Mouse (Mus musculus) CD4-positive, CD25-positive, alpha-beta regulatory T cell, adult 4 months (primary cell): ENCODE data around the gene Bpifa3. TPM values are rescaled to one million over a fixed set of nuclear protein-coding genes. Genes with fewer than 3 reads are reported as not detected.
"Not testable (repeated sequence)": the region's sequence is repeated elsewhere in the genome, so short reads cannot be mapped to it uniquely, and the experiment has no call there.

ENCODE experiments used
- ATAC-seq: one replicate; pipeline ENCODE4 v1.8.0; 2017
- polyA plus RNA-seq, 2 experiments: library from polyadenylated mRNA; unstranded; fragments of 100-300 nt; shearing (Covaris generic); gene quantifications; one replicate each; pipeline ENCODE4 v1.2.1; 2017

Gene Bpifa3
- not detected for polyA plus RNA-seq

- ATAC-seq = no peak
These were observed at the start of gene Bpifa3 for GRCm38 (mm10) chr2:154130120-154130519. TSS of gene Bpifa3 (plus strand) at chr2:154130336.

DNA sequence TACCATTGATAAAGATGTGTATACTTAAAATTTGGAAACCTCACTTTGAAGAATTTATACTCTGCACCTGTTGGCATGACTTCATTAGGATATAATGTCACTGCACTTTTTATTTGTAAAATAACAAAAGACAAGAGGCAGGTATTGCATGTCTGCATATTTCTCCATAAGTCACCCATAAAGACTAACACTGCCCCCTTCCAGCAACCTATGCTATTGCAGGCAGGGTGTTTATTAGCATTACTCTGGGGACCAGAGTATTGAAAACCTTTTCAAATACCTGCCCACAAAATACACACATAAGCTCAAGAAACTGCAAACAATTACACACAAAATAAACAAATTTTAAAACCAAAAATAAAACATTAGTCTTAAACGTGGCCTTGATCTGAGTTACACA, 32.4 kb upstream of the Bpifa3 start:
- ATAC-seq = no peak

DNA sequence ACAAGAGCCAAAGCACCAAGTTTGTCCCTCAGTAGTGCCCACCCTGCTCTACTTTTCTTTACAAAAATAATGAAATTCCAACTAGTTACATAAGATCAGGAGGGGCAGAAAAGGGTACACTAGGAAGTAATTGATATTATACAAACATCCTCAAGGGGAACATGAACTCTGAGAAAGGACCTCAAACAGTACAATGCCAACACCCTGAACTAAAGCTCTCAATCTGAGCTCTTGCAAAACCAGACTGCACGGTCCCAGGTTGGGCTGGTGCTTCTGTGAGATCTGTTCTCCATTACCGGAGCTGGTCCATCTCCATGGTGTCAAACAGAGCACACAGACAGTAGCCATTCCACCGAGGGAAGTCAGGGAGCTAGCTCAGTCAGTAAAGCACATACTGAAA, 12.8 kb upstream of the Bpifa3 start:
- no peak for ATAC-seq

GRCm38 (mm10) chr2:154142580-154142979, 12.4 kb downstream of the Bpifa3 start, which contains the start of gene Bpifa1:
TSS of gene Bpifa1 (plus strand) at chr2:154142880.
- no peak for ATAC-seq

- ATAC-seq = no peak
These were observed 13.6 kb downstream of the Bpifa3 start for GRCm38 (mm10) chr2:154143735-154144134.

- ATAC-seq = no peak
These were observed 17.4 kb downstream of the Bpifa3 start for GRCm38 (mm10) chr2:154147496-154147895.

GRCm38 (mm10) chr2:154158433-154158832, 28.3 kb downstream of the Bpifa3 start:
- ATAC-seq = no peak

DNA sequence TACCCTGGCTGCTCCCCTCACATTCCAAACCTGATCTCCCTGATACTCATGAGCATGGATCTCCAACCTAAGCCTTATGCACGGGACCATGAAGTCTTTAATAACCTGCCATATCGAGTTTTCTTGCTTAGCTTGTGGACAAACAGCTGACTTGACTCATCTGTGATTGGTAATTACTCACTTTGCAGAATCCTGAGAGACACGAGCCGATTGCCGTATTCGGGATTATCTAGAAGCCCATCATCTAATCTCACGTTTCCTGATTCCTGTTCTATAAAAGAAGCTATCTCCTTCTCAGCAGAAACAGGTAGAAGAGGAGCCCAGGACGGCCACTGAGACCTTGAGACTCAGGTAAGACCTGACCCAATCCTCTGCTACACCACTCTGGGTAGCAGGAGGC, 32.2 kb downstream of the Bpifa3 start, which contains the start of gene Bpifa5:
Gene Bpifa5 (plus strand): TSS at position 301 of the 400 bp plus-strand sequence.
- no peak for ATAC-seq

DNA sequence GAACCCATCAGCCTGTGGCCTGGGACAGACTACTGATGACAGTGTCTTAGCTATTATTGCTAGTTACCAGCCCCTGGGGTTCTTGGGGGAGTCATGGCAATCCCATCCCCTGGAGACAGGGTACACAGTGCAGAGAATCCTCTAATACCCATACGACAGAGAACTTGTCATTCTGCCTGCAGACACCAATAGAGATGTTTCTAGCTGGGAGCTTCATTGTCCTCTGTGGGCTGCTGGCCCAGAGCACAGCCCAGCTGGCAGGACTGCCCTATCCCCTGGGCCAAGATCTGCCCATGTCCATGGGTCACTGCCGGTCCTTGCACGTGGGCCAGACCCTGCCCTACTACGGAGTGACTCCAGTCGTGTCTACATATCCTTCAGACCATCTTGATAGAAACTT, 33.2 kb downstream of the Bpifa3 start:
- no peak for ATAC-seq

GRCm38 (mm10) chr2:154169172-154169571, 39.0 kb downstream of the Bpifa3 start:
- no peak for ATAC-seq

DNA sequence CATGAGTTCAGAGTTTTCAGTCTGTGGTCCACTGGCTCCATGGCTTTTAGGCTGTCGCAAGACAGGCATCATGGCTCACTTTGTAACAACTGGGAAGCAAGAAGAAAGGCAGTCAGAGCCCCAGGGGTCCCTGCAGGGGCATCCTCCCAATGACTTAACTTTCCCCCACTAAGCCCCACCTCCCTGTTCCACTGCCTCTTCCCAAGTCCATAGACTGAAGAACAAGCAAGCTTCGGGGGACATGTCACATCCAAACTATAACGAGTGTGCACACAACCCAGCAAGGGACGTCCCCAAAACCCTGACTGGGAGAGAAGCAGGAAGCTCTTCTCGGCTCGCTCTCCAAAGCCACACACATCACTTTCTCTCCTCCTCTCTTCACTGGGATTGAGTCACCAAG, 41.5 kb downstream of the Bpifa3 start:
- no peak for ATAC-seq

DNA sequence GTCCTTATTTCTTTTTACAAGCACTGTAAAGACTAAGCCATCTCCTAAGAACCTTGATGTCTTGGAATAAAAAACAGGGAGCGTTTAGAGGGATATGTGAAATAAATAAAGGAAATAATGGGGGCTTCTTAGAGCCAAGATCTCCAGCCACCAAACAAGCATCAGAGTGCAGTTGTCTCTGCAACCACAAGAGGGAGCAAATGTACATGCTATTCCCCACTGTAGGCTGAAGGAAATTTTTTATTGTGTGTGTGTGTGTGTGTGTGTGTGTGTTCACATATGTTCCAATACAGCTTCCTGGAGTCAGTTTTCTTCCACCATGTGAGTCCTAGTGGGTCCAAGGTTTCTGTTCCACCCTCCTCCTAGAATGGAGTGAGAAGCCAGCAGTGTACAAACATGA, 43.2 kb downstream of the Bpifa3 start:
- ATAC-seq = no peak

GRCm38 (mm10) chr2:154181900-154182299, 51.8 kb downstream of the Bpifa3 start:
- not testable (repeated sequence) for ATAC-seq

- not testable (repeated sequence) for ATAC-seq
These were observed 52.9 kb downstream of the Bpifa3 start for GRCm38 (mm10) chr2:154183061-154183460.

- no peak for ATAC-seq
These were observed 55.2 kb downstream of the Bpifa3 start for GRCm38 (mm10) chr2:154185319-154185718.

GRCm38 (mm10) chr2:154185748-154186147, 55.6 kb downstream of the Bpifa3 start:
- ATAC-seq = no peak

GRCm38 (mm10) chr2:154187468-154187867, 57.3 kb downstream of the Bpifa3 start:
- no peak for ATAC-seq

Other genes with a start within 250 kb of the Bpifa3 start
- not detected for gene Bpifb6, start 229.9 kb upstream of the Bpifa3 start, polyA plus RNA-seq
- gene Bpifb3, start 212.1 kb upstream of the Bpifa3 start, polyA plus RNA-seq = not detected
- not detected for gene Bpifb4, start 192.1 kb upstream of the Bpifa3 start, polyA plus RNA-seq
- gene Bpifa6, start 155.4 kb upstream of the Bpifa3 start, polyA plus RNA-seq = not detected
- not detected for gene Bpifa2, start 122.1 kb upstream of the Bpifa3 start, polyA plus RNA-seq
- gene Bpifa1, start 12.5 kb downstream of the Bpifa3 start, polyA plus RNA-seq = not detected
- not detected for gene Bpifa5, start 32.3 kb downstream of the Bpifa3 start, polyA plus RNA-seq
- gene Bpifb1, start 60.5 kb downstream of the Bpifa3 start, polyA plus RNA-seq = not detected
- not detected for gene Bpifb5, start 93.4 kb downstream of the Bpifa3 start, polyA plus RNA-seq
- not detected for gene Bpifb9a, start 127.5 kb downstream of the Bpifa3 start, polyA plus RNA-seq
- gene Bpifb9b, start 176.9 kb downstream of the Bpifa3 start, polyA plus RNA-seq = not detected
- 10 to 100 TPM; 24.4 to 38.9 TPM for gene Cdk5rap1, start 242.7 kb downstream of the Bpifa3 start, polyA plus RNA-seq